Comparison of ENCODE assay signal across 8 mouse cellular contexts in genomic region chr4:151057347-151058321, GRCm38 (mm10). TPM values are rescaled to one million over a fixed set of nuclear protein-coding genes. Genes with fewer than 3 reads are reported as not detected.
DNase-seq lines count a peak whose midpoint lies in the region; ATAC-seq lines count a peak whose summit lies in the region.

TSS of gene Vamp3 (minus strand) at chr4:151057963.

- peaks cover 30% of the 10 kb centered on the region for H3K4me1 ChIP-seq in hindbrain, embryonic 15.5 days (replicated peaks)

- H3K27me3 ChIP-seq in hindbrain, embryonic 15.5 days = no peaks in the 10 kb centered on the region

- under 1% methylated on average over 113 of the region's 114 CpGs for WGBS in hindbrain, embryonic 15.5 days

- peak within 1 kb of the TSS; percentile 96 for H3K27ac ChIP-seq in hindbrain, embryonic 15.5 days (replicated peaks)

- peak within 1 kb of the TSS; percentile 97 for H3K9ac ChIP-seq in hindbrain, embryonic 15.5 days

- H3K4me2 ChIP-seq in hindbrain, embryonic 15.5 days = peak within 1 kb of the TSS; percentile 64

- no peaks in the 10 kb centered on the region for H3K9me3 ChIP-seq in hindbrain, embryonic 15.5 days

- peak; percentile 99 for ATAC-seq in hindbrain, embryonic 15.5 days (ENCODE audit: low FRiP score, low read depth)

- DNase-seq in T-cell, adult 2 months (ENCODE audit: low spot score) = peak; percentile 98
- DNase-seq in cerebellum, postnatal 36 days = peak; percentile 99 to 100
- DNase-seq in frontal cortex, postnatal 36 days (ENCODE audit: low spot score in 2 of 2) = peak; percentile 98 to 99
- DNase-seq in left cerebral cortex, adult 11 months (ENCODE audit: low spot score) = peak; percentile 97
- peak; percentile 99 for DNase-seq in lung, postnatal 4 days
- peak; percentile 98 for DNase-seq in retina, postnatal 7 days (ENCODE audit: low read depth, low spot score)
- peak; percentile 95 for DNase-seq in urinary bladder, adult 2 months (ENCODE audit: low spot score)

- H3K4me3 ChIP-seq in hindbrain, embryonic 15.5 days = peak within 1 kb of the TSS; percentile 96

- H3K36me3 ChIP-seq in hindbrain, embryonic 15.5 days = peaks cover 30% of the 10 kb centered on the region

RNA-seq across cellular contexts. Expression of gene Vamp3, which starts in this region (rescaled TPM):
- polyA plus RNA-seq in hindbrain, embryonic 15.5 days (2015; fragmentation: Nextera tagmentation; extraction: Ambion mirVana) = 51.9 and 55.3 TPM in 2 replicates
- 77.7 and 78.5 TPM in 2 replicates for polyA plus RNA-seq in urinary bladder, adult 2 months (2012; rRNA removed)

Comparison
In these comparisons a context has a peak if more than half of its experiments do, and no peak if none do; other contexts are left out.
1. Peak in every context shown above with its lines: DNase-seq, ATAC-seq, H3K4me3 ChIP-seq and H3K27ac ChIP-seq.